Mouse (Mus musculus): ENCODE measurements around the gene Slain2. TPM values are rescaled to one million over a fixed set of nuclear protein-coding genes. Genes with fewer than 3 reads are reported as not detected.

The Slain2 gene
- 10 to 100 TPM; 76.2 to 79.5 TPM for total RNA-seq (2021)
- long read RNA-seq, experiment 1, full-length matches to known transcripts = 73 of 100 reads
- long read RNA-seq, experiment 1, partial matches to known transcripts = 6 of 100 reads
- long read RNA-seq, experiment 1, other reads (novel, unspliced or antisense) = 21 of 100 reads
- long read RNA-seq, experiment 2, full-length matches to known transcripts = 117 of 137 reads
- long read RNA-seq, experiment 2, partial matches to known transcripts = 5 of 137 reads
- long read RNA-seq, experiment 2, other reads (novel, unspliced or antisense) = 15 of 137 reads

DNA sequence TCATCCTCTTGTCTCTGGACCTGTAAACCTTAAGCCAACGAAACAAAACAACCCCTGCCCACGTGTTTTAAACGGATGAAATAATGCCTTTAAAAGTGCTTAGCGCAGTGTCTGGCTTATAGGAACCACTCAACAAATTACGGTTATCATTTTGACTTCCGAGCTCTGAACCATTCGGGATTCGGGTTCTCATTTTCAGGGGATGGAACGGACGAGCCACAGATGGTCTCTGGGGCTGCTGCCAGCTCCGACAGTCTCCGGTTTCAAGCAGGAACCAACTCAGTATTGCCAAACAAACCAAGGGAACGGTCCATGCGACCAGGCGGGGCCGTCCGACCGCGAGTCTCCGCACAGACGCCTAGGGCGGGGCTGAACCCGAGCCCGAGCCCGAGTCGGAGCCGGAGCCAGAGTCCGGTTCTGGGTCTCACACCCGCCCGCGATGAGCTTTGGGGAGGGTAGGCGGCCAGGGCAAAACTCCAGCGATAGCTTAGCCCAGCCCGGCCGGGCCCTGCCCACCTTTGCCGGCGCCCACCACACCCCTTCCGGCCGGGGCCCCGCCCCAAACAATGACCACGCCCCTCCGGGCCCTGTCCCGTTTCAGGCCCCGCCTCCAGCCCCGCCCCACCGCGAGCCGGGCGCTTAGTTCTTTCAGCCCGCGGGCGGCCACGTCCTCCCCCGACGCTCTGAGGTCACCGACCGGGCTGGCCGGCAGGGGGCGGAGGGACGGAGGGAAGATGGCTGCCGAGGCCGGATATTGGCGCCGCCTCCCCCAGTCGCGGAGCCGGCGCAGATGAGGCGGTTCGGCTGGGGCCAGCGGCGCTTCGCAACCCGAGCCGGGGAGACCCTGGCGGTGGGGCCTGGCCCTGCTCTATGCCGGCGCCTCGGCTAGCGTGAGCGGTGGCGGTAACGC is at the start of gene Slain2:
Gene Slain2 (plus strand): TSS at position 657 of the 910 bp plus-strand sequence.
- intact Hi-C loops (cut with DNase I; ENCODE audit: low total_unique reads) = no loop called here

DNA sequence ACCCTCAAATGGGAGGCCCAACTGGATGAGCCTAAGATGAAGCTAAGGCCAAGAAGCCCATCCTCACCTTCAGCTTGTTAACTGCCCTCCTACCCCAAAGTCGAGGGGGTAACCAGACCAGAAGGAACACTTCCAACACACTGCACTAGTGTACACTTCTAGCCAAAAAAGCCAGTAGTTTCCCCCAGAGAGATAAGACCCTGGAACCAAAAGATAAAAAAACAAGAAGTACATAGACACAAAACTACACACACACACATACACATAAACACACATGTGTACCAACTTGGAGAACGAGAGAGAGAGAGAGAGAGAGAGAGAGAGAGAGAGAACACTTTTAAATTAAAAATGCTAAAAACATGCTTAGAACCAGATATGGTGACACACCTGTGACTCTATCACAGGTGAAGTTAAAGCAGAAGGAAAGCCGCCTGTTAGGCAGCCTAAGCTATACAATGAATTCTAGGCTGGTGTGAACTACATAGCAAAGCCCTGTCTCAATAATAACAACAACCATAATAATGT is 49.4 kb upstream of the Slain2 start:
- intact Hi-C loops (cut with DNase I; ENCODE audit: low total_unique reads) = no loop called here
- DNase-seq = no peak

More for the DNA sequence above, at the start of gene Slain2:
- peak; percentile 100 for DNase-seq

GRCm38 (mm10) chr5:72866260-72866905 is 47.7 kb upstream of the Slain2 start:
- DNase-seq = no peak
- intact Hi-C loops (cut with DNase I; ENCODE audit: low total_unique reads) = no loop called here

GRCm38 (mm10) chr5:72867036-72867672 is 47.0 kb upstream of the Slain2 start:
- DNase-seq = no peak
- intact Hi-C loops (cut with DNase I; ENCODE audit: low total_unique reads) = no loop called here

- DNase-seq = peak; percentile 90
- intact Hi-C loops (cut with DNase I; ENCODE audit: low total_unique reads) = no loop called here
Observed at GRCm38 (mm10) chr5:72868091-72868875, 45.8 kb upstream of the Slain2 start, which contains the start of gene Tec. TSS of gene Tec (minus strand) at chr5:72868483.

GRCm38 (mm10) chr5:72869779-72870608 is 44.1 kb upstream of the Slain2 start:
- intact Hi-C loops (cut with DNase I; ENCODE audit: low total_unique reads) = no loop called here

GRCm38 (mm10) chr5:72871114-72871513 is 43.0 kb upstream of the Slain2 start:
- DNase-seq = no peak
- intact Hi-C loops (cut with DNase I; ENCODE audit: low total_unique reads) = no loop called here

More at GRCm38 (mm10) chr5:72869779-72870608, 44.1 kb upstream of the Slain2 start:
- DNase-seq = no peak

DNA sequence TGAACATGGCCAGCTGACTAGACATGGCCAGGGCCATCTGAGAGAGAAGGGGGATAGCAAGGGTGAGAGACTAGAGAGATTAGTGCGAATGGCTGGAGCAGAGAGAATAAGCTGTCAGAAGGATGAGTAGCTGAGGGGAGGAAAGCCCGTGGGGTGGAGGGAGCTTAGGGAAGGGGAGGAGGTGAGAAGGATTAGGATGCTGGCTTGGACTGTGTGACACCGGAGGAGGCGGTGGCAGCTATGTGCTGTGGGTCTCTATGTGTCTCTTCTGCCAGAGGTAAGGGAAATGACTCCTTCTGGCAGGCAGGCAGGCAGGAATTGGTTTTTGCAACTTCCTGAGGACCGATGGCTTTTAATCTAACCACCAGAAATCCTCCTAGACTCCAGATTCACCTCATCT is 34.4 kb upstream of the Slain2 start:
- DNase-seq = no peak
- intact Hi-C loops (cut with DNase I; ENCODE audit: low total_unique reads) = no loop called here

- intact Hi-C loops (cut with DNase I; ENCODE audit: low total_unique reads) = no loop called here
Observed at GRCm38 (mm10) chr5:72881748-72882411, 32.2 kb upstream of the Slain2 start.

DNA sequence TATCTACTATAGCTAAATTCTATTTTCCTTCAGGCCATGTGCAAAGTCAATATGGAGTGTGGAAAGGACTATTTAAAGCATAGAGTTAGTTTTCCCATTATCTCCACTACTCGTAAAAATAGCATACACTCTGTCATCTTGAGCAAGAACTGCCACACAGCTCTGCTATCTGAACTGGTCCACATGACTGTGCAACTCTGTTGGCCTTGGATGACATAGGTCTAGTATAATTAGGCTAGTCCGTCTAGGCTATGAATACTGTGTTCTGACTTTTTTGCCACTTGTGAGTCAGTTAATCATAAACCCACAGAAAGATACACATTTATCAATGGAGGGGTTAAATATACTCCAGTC is 31.7 kb upstream of the Slain2 start:
- no peak for DNase-seq
- intact Hi-C loops (cut with DNase I; ENCODE audit: low total_unique reads) = no loop called here

More at GRCm38 (mm10) chr5:72881748-72882411, 32.2 kb upstream of the Slain2 start:
- DNase-seq = no peak

- intact Hi-C loops (cut with DNase I; ENCODE audit: low total_unique reads) = no loop called here
- DNase-seq = no peak
Observed at GRCm38 (mm10) chr5:72883706-72884105, 30.4 kb upstream of the Slain2 start.

DNA sequence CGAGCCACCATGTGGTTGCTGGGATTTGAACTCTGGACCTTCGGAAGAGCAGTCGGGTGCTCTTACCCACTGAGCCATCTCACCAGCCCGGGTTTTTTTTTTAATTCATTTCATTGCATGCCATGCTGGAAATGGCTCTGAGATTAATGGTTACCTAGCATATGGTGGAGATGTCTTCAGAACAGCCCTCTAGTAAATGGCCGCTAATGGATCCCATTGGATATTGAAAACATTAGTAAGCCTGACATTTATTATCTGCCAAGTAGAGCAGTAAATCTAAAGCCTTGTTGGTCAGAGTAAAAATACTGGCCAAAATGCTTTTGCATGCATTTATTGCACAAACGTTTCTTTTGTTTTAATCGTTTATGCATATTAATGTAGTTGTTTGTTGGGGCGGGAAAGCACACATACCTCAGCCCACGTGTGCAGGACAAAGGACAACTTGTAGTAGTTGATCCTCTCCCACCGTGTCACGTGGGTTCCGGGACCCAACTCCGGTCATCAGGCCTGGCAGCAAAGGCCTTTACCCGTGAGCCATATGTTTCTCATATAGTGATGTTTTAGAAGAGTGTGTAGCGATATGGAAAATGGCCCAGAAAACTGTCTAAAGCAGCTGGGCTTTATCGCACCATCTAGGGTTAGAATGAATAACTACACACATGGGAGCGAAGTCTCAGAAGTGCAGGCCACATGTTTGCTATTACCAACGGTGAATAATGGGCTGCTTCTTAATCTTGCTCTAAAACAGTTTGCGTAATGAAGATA is 27.5 kb upstream of the Slain2 start:
- intact Hi-C loops (cut with DNase I; ENCODE audit: low total_unique reads) = no loop called here

DNA sequence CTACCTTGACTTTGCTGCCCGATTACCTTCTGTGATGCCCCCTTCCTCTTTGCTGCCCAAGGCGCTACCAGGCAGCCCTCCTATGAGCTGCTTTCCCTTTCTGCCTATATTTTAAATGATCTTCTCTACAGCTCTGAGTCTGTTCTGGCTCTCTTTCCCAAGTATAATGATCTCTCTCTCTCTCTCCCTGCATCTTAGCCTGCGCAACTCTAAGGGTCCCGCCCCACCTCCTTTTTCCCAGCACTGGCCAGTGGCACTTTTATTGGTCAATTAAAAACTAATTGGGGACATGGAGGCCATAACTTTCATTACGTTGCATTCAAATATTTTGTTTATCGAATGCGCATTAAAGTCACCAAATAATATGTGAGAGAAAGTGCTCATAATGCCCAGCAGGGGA is 25.8 kb upstream of the Slain2 start:
- intact Hi-C loops (cut with DNase I; ENCODE audit: low total_unique reads) = no loop called here
- no peak for DNase-seq

More for the DNA sequence above, 27.5 kb upstream of the Slain2 start:
- DNase-seq = no peak

GRCm38 (mm10) chr5:72891534-72891933 is 22.6 kb upstream of the Slain2 start:
- DNase-seq = peak; percentile 53
- intact Hi-C loops (cut with DNase I; ENCODE audit: low total_unique reads) = no loop called here

GRCm38 (mm10) chr5:72893987-72894386 is 20.1 kb upstream of the Slain2 start:
- intact Hi-C loops (cut with DNase I; ENCODE audit: low total_unique reads) = no loop called here
- no peak for DNase-seq

DNA sequence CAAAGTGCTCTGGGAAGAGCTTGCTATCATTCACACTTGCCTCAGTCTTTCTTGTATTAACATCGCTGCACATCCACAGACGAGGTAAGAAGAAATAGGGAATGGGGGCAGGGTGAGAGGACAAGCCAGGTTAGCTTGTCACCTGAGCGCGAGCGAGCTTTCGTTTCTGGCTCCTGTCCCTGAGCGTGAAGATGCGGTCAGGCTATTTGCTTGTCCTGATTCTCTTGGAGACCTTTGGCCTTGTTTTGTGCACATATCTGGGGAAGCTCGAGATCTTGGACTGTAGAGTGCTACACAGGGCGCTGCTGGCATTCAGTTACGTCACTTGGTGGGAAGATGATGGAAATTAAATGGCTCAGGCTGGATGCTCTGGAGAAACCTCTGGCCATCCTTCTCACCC is 18.8 kb upstream of the Slain2 start:
- DNase-seq = no peak

More for the DNA sequence above, 18.8 kb upstream of the Slain2 start:
- intact Hi-C loops (cut with DNase I; ENCODE audit: low total_unique reads) = loop anchor here (5.0 kb wide), 1 partner anchor 62 kb away; no protein-coding TSS in a partner anchor
